ENCODE assay signal across 10 mouse cellular contexts in the genomic region with DNA sequence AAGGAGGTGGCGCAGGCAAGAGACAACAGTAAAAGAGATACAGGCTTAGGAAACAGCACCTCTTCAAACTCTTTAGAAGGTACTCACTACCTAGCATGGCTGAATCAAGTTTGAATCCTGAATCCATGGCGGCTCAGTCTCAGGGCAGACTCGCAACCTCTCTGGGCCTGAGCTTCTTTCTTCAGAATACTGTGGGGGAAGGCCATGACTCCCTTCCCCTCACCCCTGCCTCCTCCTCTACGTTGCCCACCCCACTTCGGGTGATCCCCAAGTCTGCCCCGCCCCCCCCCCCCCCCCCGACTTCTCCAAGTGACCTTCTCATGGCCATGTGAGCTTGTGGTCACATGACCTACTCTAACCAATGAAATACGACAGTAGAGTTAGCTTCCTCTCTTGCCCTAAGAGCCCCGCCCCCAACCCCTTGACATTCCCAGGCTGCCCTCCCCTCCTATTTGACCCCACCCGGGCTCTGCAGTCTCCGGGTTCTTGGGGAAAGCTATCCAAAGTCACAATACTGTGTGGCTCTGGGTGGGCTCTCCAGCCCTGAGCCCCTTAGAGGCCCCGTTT. TPM values are rescaled to one million over a fixed set of nuclear protein-coding genes. Genes with fewer than 3 reads are reported as not detected.
A peak's percentile ranks its signal among the peaks of the same experiment; 100 is the strongest.
DNase-seq lines count a peak whose midpoint lies in the region; ATAC-seq and TF ChIP-seq lines count a peak whose summit lies in the region.
"Had no signal": no experiment of that assay in that cellular context is flagged by ENCODE, and none has a peak within 500 bp of the region (broad histone marks: within the 10 kb centered on the region; RNA-seq: fewer than 3 reads in every experiment).

No protein-coding gene starts in this region.

- no peaks in the 10 kb centered on the region for H3K9me3 ChIP-seq in heart, postnatal 0 days (replicated peaks; ENCODE audit: control insufficient read depth, low read length)
- no peaks in the 10 kb centered on the region for H3K9me3 ChIP-seq in limb, embryonic 14.5 days (ENCODE audit: control insufficient read depth, low read length)

- whole genome bisulfite sequencing in heart, postnatal 0 days, result 38% methylated on average over 11 of the region's 12 CpGs
- 29% methylated on average over 9 of the region's 12 CpGs for WGBS in limb, embryonic 14.5 days
- WGBS in thymus, adult 2 months, result 51% methylated on average over 11 of the region's 12 CpGs

- no peak for DNase-seq in heart, postnatal 0 days (ENCODE audit: low spot score)
- DNase-seq in heart, postnatal 14 days, result no peak
- DNase-seq in testis, postnatal 10 days (ENCODE audit: low spot score), result peak; percentile 67
- DNase-seq in testis, postnatal 14 days (ENCODE audit: low spot score), result no peak
- DNase-seq in limb, embryonic 14.5 days (ENCODE audit: low spot score), result no peak
- DNase-seq in right cerebral cortex, postnatal 36 days (ENCODE audit: low spot score in 2 of 2), result no peak
- DNase-seq in frontal cortex, postnatal 36 days (ENCODE audit: low spot score in 2 of 2), result no peak
- no peak for DNase-seq in thymus, adult 2 months
- DNase-seq: cerebellum, adult 2 months; gastrocnemius, postnatal 36 days had no signal

- no peak for TF ChIP-seq EP300 in heart, postnatal 0 days (IDR thresholded peaks at IDR 0.05; ENCODE audit: low read depth)

- TF ChIP-seq POLR2A in limb, embryonic 14.5 days (IDR thresholded peaks at IDR 0.05; ENCODE audit: borderline replicate concordance, extremely low read depth, insufficient read depth, insufficient read length), result no peak
- TF ChIP-seq POLR2A in thymus, adult 2 months (IDR thresholded peaks at IDR 0.05; ENCODE audit: control insufficient read depth, extremely low read depth, insufficient read depth, low read length, poor library complexity), result no peak

- no peaks in the 10 kb centered on the region for H3K36me3 ChIP-seq in heart, postnatal 0 days (replicated peaks; ENCODE audit: control insufficient read depth, insufficient read depth, low read length)
- H3K36me3 ChIP-seq in limb, embryonic 14.5 days (ENCODE audit: control insufficient read depth, insufficient read depth, low read length), result no peaks in the 10 kb centered on the region
- H3K36me3 ChIP-seq in thymus, adult 2 months (ENCODE audit: control insufficient read depth, insufficient read depth, low read length), result no peaks in the 10 kb centered on the region

- no peak overlapping the region for H3K9ac ChIP-seq in heart, postnatal 0 days (replicated peaks; ENCODE audit: low read depth, low read length)
- no peak overlapping the region for H3K9ac ChIP-seq in limb, embryonic 14.5 days (ENCODE audit: low read depth, low read length, severe bottlenecking)

- H3K27ac ChIP-seq in heart, postnatal 0 days (ENCODE audit: low read depth), result no peak overlapping the region
- H3K27ac ChIP-seq in limb, embryonic 14.5 days (replicated peaks; ENCODE audit: low read depth, low read length), result no peak overlapping the region
- no peak overlapping the region for H3K27ac ChIP-seq in thymus, adult 2 months (ENCODE audit: control insufficient read depth, insufficient read depth, low read length)

- H3K4me3 ChIP-seq in heart, postnatal 0 days (ENCODE audit: low read depth, low read length), result no peak overlapping the region
- no peak overlapping the region for H3K4me3 ChIP-seq in limb, embryonic 14.5 days (replicated peaks; ENCODE audit: low read length)
- H3K4me3 ChIP-seq in thymus, adult 2 months (ENCODE audit: control insufficient read depth, insufficient read depth, low read length), result no peak overlapping the region

- H3K4me2 ChIP-seq in heart, postnatal 0 days (ENCODE audit: low read depth, low read length), result no peak overlapping the region
- H3K4me2 ChIP-seq in limb, embryonic 14.5 days (replicated peaks; ENCODE audit: low read depth, low read length, severe bottlenecking), result no peak overlapping the region

- intact Hi-C loops in heart, postnatal 14 days (cut with DNase I), result no loop called here

- H3K4me1 ChIP-seq in heart, postnatal 0 days (ENCODE audit: control insufficient read depth, insufficient read depth), result 0 out of 2 replicates have a peak, but pooled peaks cover 7% of the 10 kb centered on the region
- H3K4me1 ChIP-seq in limb, embryonic 14.5 days (ENCODE audit: control insufficient read depth, insufficient read depth, low read length), result no peaks in the 10 kb centered on the region
- H3K4me1 ChIP-seq in thymus, adult 2 months (replicated peaks; ENCODE audit: control insufficient read depth, insufficient read depth, low read length), result no peaks in the 10 kb centered on the region; the same call in 1 of the 2 replicates

- no peaks in the 10 kb centered on the region for H3K27me3 ChIP-seq in heart, postnatal 0 days (ENCODE audit: control insufficient read depth, insufficient read depth, low read length)
- no peaks in the 10 kb centered on the region for H3K27me3 ChIP-seq in limb, embryonic 14.5 days (ENCODE audit: control insufficient read depth, insufficient read depth, low read length)
- H3K27me3 ChIP-seq in thymus, adult 2 months (ENCODE audit: control insufficient read depth, insufficient read depth, low read length), result no peaks in the 10 kb centered on the region; the same call in 1 of the 2 replicates

- ATAC-seq in heart, postnatal 0 days (ENCODE audit: insufficient read depth, low read depth), result peak; percentile 52; the same call in 1 of the 2 replicates
- peak; percentile 19; the same call in 1 of the 2 replicates for ATAC-seq in limb, embryonic 14.5 days (ENCODE audit: low FRiP score, low read depth)

- TF ChIP-seq CTCF in heart, postnatal 0 days (IDR thresholded peaks at IDR 0.05; ENCODE audit: low read depth), result no peak
- TF ChIP-seq CTCF in thymus, adult 2 months (IDR thresholded peaks at IDR 0.05; ENCODE audit: borderline replicate concordance, control insufficient read depth, extremely low read depth, insufficient read depth, low read length, poor library complexity), result no peak

RNA-seq across cellular contexts. Expression of gene Cux2, which starts 10.9 kb away (rescaled TPM):
- total RNA-seq in heart, postnatal 0 days (2014; rRNA removed; ENCODE audit: low replicate concordance), result 3.3 and 9.5 TPM in 2 replicates
- 1.3 and 1.4 TPM in 2 replicates for polyA plus RNA-seq in heart, postnatal 0 days (2015; fragmentation: Nextera tagmentation; extraction: Ambion mirVana)
- total RNA-seq in heart, postnatal 14 days (2021), result 10 to 100 TPM; 24.8 to 27.0 TPM
- polyA plus RNA-seq in limb, embryonic 14.5 days (2012; rRNA removed), result 6.1 and 8.2 TPM in 2 replicates
- 3.0 and 3.2 TPM in 2 replicates for polyA plus RNA-seq in limb, embryonic 14.5 days (2014; fragmentation: Nextera tagmentation; extraction: Ambion mirVana)
- 0.18 and 0.75 TPM in 2 replicates for polyA plus RNA-seq in thymus, adult 2 months (2012; rRNA removed)

RNA-seq across cellular contexts. Expression of gene Myl2, which starts 39.9 kb away (rescaled TPM):
- 7,568 and 8,637 TPM in 2 replicates for total RNA-seq in heart, postnatal 0 days (2014; rRNA removed; ENCODE audit: low replicate concordance)
- polyA plus RNA-seq in heart, postnatal 0 days (2015; fragmentation: Nextera tagmentation; extraction: Ambion mirVana), result 15,488 and 15,525 TPM in 2 replicates
- total RNA-seq in heart, postnatal 14 days (2021), result over 10,000 TPM; 16,479 to 17,190 TPM
- 9.9 and 17.1 TPM in 2 replicates for polyA plus RNA-seq in limb, embryonic 14.5 days (2012; rRNA removed)
- 5.3 and 11.2 TPM in 2 replicates for polyA plus RNA-seq in limb, embryonic 14.5 days (2014; fragmentation: Nextera tagmentation; extraction: Ambion mirVana)
- polyA plus RNA-seq in thymus, adult 2 months (2012; rRNA removed), result 0.79 and 169 TPM in 2 replicates

Comparison
In these comparisons a context has a peak if more than half of its experiments do, and no peak if none do; other contexts are left out.
1. RNA of gene Myl2, which starts 39.9 kb away (polyA plus RNA-seq): 15,488 to 15,525 TPM in heart, postnatal 0 days; 0.79 to 169 TPM in thymus, adult 2 months and 5.3 to 17.1 TPM in limb, embryonic 14.5 days; every median in the first group is over 10 times any median in the second.